Mouse (Mus musculus) small intestine, adult 2 months (tissue): ENCODE measurements around the gene Fam185a. TPM values are rescaled to one million over a fixed set of nuclear protein-coding genes. Genes with fewer than 3 reads are reported as not detected.

Experiments used
- H3K27ac ChIP-seq: fragments of 200-500 bp; 2 replicates; pipeline ENCODE4 v1.5.1; 2012; ENCODE audit warnings: low read depth, low read length, control low read depth, inconsistent platforms; ENCODE audit not compliant: insufficient read depth
- H3K27me3 ChIP-seq: fragments of 200-500 bp; 2 replicates; pipeline ENCODE4 v1.6.1; 2012; ENCODE audit warnings: mild to moderate bottlenecking, moderate library complexity, low read length, inconsistent platforms; ENCODE audit not compliant: control insufficient read depth, insufficient read depth
- H3K36me3 ChIP-seq: fragments of 200-500 bp; 2 replicates; pipeline ENCODE4 v1.6.1; 2012; ENCODE audit warnings: mild to moderate bottlenecking, low read length, control low read depth, inconsistent platforms; ENCODE audit not compliant: control insufficient read depth, insufficient read depth
- H3K4me1 ChIP-seq: fragments of 200-500 bp; 2 replicates; pipeline ENCODE4 v1.6.1; 2012; ENCODE audit warnings: low read length, inconsistent platforms, mixed read lengths; ENCODE audit not compliant: control insufficient read depth, insufficient read depth, insufficient read length
- H3K4me3 ChIP-seq: fragments of 200-500 bp; 2 replicates; pipeline ENCODE4 v1.5.1; 2012; ENCODE audit warnings: low read depth, mild to moderate bottlenecking, control low read depth, inconsistent platforms, low read length, moderate library complexity
- CTCF ChIP-seq: fragments of 200-500 bp; IDR thresholded peaks from 2 replicates; pipeline ENCODE4 v1.5.1; 2012; ENCODE audit warnings: low read depth, mild to moderate bottlenecking, control low read depth, inconsistent platforms, low read length, moderate library complexity, mixed read lengths; ENCODE audit not compliant: insufficient replicate concordance, insufficient read length; ENCODE audit errors: extremely low read depth
- POLR2A ChIP-seq: fragments of 200-500 bp; IDR thresholded peaks from 2 replicates; pipeline ENCODE4 v1.6.1; 2012; ENCODE audit warnings: low read depth, mild to moderate bottlenecking, control low read depth, inconsistent platforms, low read length, moderate library complexity
- WGBS: fragments of 180-500 bp; shearing (Covaris S2); methylation state at CpG from one replicate; pipeline ENCODE4 v1.1.7; 2018; 5-methylcytosine and 5-hydroxymethylcytosine counted together
- polyA plus RNA-seq: library from polyadenylated mRNA; depleted of rRNA; stranded (reverse); fragments of >200 nt; gene quantifications from 2 replicates; pipeline ENCODE4 v1.2.3, GENCODE M21; 2012

Gene Fam185a
- polyA plus RNA-seq, 1 experiment, result 2.3 TPM

- TF ChIP-seq CTCF (no peak), POLR2A (no peak)
- H3K4me1 ChIP-seq, result no peaks in the 10 kb centered on the region
- WGBS, result 76% methylated on average over 5 of the region's 5 CpGs
Measured at GRCm38 (mm10) chr5:21486798-21487197, 62.0 kb downstream of the Fam185a start.

GRCm38 (mm10) chr5:21487306-21487705 is 62.5 kb downstream of the Fam185a start:
- no peaks in the 10 kb centered on the region for H3K27me3 ChIP-seq
- 78% methylated on average over 3 of the region's 3 CpGs for WGBS

More at GRCm38 (mm10) chr5:21486798-21487197, 62.0 kb downstream of the Fam185a start:
- H3K27me3 ChIP-seq, result no peaks in the 10 kb centered on the region
- no peak overlapping the region for H3K4me3 ChIP-seq
- H3K36me3 ChIP-seq, result no peaks in the 10 kb centered on the region
- H3K27ac ChIP-seq, result no peak overlapping the region

GRCm38 (mm10) chr5:21487716-21488115 is 63.0 kb downstream of the Fam185a start:
- Histone ChIP-seq H3K4me1 (no peaks in the 10 kb centered on the region), H3K27ac (no peak overlapping the region), H3K36me3 (no peaks in the 10 kb centered on the region), H3K4me3 (no peak overlapping the region), H3K27me3 (no peaks in the 10 kb centered on the region)
- 85% methylated on average over 3 of the region's 3 CpGs for WGBS
- TF ChIP-seq POLR2A (no peak), CTCF (no peak)

More at GRCm38 (mm10) chr5:21487306-21487705, 62.5 kb downstream of the Fam185a start:
- no peaks in the 10 kb centered on the region for H3K36me3 ChIP-seq
- no peak overlapping the region for H3K4me3 ChIP-seq
- TF ChIP-seq POLR2A (no peak), CTCF (no peak)
- H3K4me1 ChIP-seq, result no peaks in the 10 kb centered on the region
- H3K27ac ChIP-seq, result no peak overlapping the region

DNA sequence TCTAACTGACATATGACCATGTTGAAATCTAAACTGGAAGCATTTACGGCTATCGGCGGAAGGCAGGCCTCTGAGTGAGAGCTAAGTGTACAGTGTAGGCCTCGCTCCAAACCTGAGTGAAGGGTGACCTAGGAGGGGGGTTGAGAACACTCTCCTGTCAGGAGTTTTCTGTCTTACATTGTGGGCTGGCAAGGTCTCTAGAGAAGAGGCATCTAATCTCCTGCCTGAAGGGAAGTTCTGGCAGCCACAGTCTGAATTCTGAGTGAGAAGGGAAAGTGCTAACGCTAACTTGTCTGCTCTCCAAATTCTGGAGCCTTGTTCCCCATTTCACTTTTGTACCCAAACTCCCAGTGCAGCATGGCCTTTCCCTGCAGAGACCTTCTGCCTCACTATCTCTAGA is 63.7 kb downstream of the Fam185a start:
- Histone ChIP-seq H3K4me1 (no peaks in the 10 kb centered on the region), H3K36me3 (no peaks in the 10 kb centered on the region), H3K27me3 (no peaks in the 10 kb centered on the region), H3K27ac (no peak overlapping the region), H3K4me3 (no peak overlapping the region)
- 89% methylated on average over 5 of the region's 5 CpGs for WGBS
- TF ChIP-seq CTCF, result no peak
- TF ChIP-seq POLR2A, result no peak

GRCm38 (mm10) chr5:21489135-21489534 is 64.4 kb downstream of the Fam185a start:
- no peak for TF ChIP-seq CTCF
- no peak for TF ChIP-seq POLR2A
- Histone ChIP-seq H3K4me1 (no peaks in the 10 kb centered on the region), H3K27ac (no peak overlapping the region), H3K4me3 (no peak overlapping the region), H3K27me3 (no peaks in the 10 kb centered on the region), H3K36me3 (no peaks in the 10 kb centered on the region)
- 79% methylated on average over 4 of the region's 4 CpGs for WGBS

DNA sequence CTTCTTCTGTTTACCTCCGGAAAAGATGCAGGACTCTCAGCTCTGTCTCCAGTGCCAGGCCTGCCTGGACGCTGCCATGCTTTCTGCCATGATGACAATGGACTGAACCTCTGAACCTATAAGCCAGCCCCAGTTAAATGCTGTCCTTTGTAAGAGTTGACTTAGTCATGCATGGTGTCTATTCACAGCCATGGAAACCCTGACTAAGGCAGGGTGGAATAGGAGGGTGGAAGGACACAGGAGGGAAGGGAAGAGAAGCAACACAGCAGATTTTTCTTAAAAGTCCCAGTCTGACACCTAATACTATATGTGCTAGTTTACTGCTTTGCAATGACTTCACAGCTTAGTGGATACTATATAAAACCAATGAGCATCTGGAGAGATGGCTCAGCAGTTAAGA is 66.7 kb downstream of the Fam185a start:
- no peaks in the 10 kb centered on the region for H3K27me3 ChIP-seq
- H3K4me1 ChIP-seq, result no peaks in the 10 kb centered on the region
- no peak for TF ChIP-seq CTCF
- no peak for TF ChIP-seq POLR2A
- 82% methylated on average over 2 of the region's 2 CpGs for WGBS
- no peaks in the 10 kb centered on the region for H3K36me3 ChIP-seq
- H3K4me3 ChIP-seq, result no peak overlapping the region
- no peak overlapping the region for H3K27ac ChIP-seq

- TF ChIP-seq CTCF, result no peak
- TF ChIP-seq POLR2A, result no peak
- H3K36me3 ChIP-seq, result no peaks in the 10 kb centered on the region
- 77% methylated on average over 3 of the region's 3 CpGs for WGBS
- no peaks in the 10 kb centered on the region for H3K4me1 ChIP-seq
- no peak overlapping the region for H3K4me3 ChIP-seq
- no peaks in the 10 kb centered on the region for H3K27me3 ChIP-seq
- H3K27ac ChIP-seq, result no peak overlapping the region
Measured at GRCm38 (mm10) chr5:21492213-21492612, 67.5 kb downstream of the Fam185a start.

DNA sequence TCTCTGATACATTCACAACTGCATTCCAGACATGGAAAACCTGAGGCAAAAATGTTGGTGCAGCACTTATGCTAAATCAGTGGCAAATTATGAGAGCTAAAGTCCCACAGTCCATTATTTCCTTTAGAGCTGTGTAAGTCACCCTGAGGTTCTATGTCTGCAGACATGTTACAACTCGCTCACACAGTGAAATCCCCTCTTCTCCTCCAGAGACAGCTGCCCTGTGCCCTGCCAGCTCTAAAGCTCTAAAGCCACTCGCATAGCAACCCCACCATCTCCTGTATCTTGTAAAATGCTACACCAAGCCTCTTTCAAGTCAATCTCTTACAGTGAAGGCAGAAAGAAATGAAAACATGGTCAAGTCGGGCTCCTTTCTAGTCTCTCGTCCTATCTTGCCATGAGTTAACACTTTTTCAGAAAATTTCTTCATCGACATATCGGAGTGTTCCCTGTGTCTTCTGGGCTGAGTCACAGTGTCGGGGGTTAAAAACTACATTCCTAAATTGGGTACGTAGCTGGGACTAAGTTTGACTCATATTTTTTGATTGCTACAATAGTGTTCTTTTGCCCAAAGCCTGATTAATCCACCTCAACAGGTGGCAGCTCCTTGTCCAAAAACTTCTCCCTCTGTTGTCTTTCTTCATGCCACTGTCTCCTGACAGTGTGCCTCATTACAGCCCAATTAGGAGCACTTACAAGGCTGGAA is 68.7 kb downstream of the Fam185a start:
- no peak overlapping the region for H3K4me3 ChIP-seq
- no peaks in the 10 kb centered on the region for H3K27me3 ChIP-seq
- H3K36me3 ChIP-seq, result no peaks in the 10 kb centered on the region
- no peaks in the 10 kb centered on the region for H3K4me1 ChIP-seq
- H3K27ac ChIP-seq, result no peak overlapping the region
- TF ChIP-seq POLR2A, result no peak
- TF ChIP-seq CTCF, result no peak
- WGBS, result 78% methylated on average over 8 of the region's 8 CpGs
